Mouse (Mus musculus) cerebellum, postnatal 36 days (tissue): ENCODE measurements at regions not wholly inside any gene's neighbourhood (a gene's known extent, or its start where the extent isn't known, plus 50 kb on each side); places are given as distances from the start of the nearest gene placed in this dataset.

Experiments used
- DNase-seq, 2 experiments: peaks; one replicate each; pipeline ENCODE4 v3.0.0; 2021 to 2022; ENCODE audit warnings: mixed read lengths in 2 of 2

GRCm38 (mm10) chr10:38875667-38876245 is 54.2 kb upstream of the Rfpl4b start:
- DNase-seq = peak; percentile 36 to 51

- no peak for DNase-seq
Measured at GRCm38 (mm10) chr10:38879271-38879670, 57.7 kb upstream of the Rfpl4b start.

- no peak for DNase-seq
Measured at GRCm38 (mm10) chr10:38880642-38881187, 59.1 kb upstream of the Rfpl4b start.

GRCm38 (mm10) chr10:38882154-38882553 is 60.6 kb upstream of the Rfpl4b start:
- no peak for DNase-seq

GRCm38 (mm10) chr10:38883816-38884599 is 62.4 kb upstream of the Rfpl4b start:
- DNase-seq = no peak

GRCm38 (mm10) chr10:38884641-38885040 is 63.1 kb upstream of the Rfpl4b start:
- no peak for DNase-seq

- no peak for DNase-seq
Measured at GRCm38 (mm10) chr10:38886441-38886840, 64.9 kb upstream of the Rfpl4b start.

GRCm38 (mm10) chr10:38887896-38888295 is 66.3 kb upstream of the Rfpl4b start:
- DNase-seq = no peak

- DNase-seq = no peak
Measured at GRCm38 (mm10) chr10:38894706-38895105, 70.6 kb upstream of the Lama4 start.

GRCm38 (mm10) chr10:38895656-38896055 is 69.7 kb upstream of the Lama4 start:
- DNase-seq = no peak

GRCm38 (mm10) chr10:38897573-38897972 is 67.7 kb upstream of the Lama4 start:
- DNase-seq = no peak

- DNase-seq = no peak
Measured at GRCm38 (mm10) chr10:38906121-38906520, 59.2 kb upstream of the Lama4 start.

- peak in 1 of 2 experiments; percentile 2 for DNase-seq
Measured at GRCm38 (mm10) chr10:38907835-38908234, 57.5 kb upstream of the Lama4 start.

GRCm38 (mm10) chr10:38908277-38908676 is 57.0 kb upstream of the Lama4 start:
- DNase-seq = peak; percentile 35 to 48

- no peak for DNase-seq
Measured at GRCm38 (mm10) chr10:38909152-38909732, 56.1 kb upstream of the Lama4 start.

GRCm38 (mm10) chr10:38909843-38910242 is 55.5 kb upstream of the Lama4 start:
- DNase-seq = no peak

- DNase-seq = no peak
Measured at GRCm38 (mm10) chr10:38913013-38913412, 52.3 kb upstream of the Lama4 start.
